Mouse (Mus musculus): Measurements from ENCODE around the gene Vti1a.

GRCm38 (mm10) chr19:55480526-55480925 lies 164.4 kb downstream of the Vti1a start:
- TF ChIP-seq POLR2A (IDR thresholded peaks at IDR 0.05; ENCODE audit: insufficient read depth, low read length) = no peak
- TF ChIP-seq CTCF (IDR thresholded peaks at IDR 0.05; ENCODE audit: low read depth, low read length) = no peak
